Mouse (Mus musculus): Measurements from ENCODE around the gene Frmd8. TPM values are rescaled to one million over a fixed set of nuclear protein-coding genes. Genes with fewer than 3 reads are reported as not detected.
A peak's percentile ranks its signal among the peaks of the same experiment; 100 is the strongest.
"Not testable (repeated sequence)": the region's sequence is repeated elsewhere in the genome, so short reads cannot be mapped to it uniquely, and the experiment has no call there.

Gene Frmd8
- total RNA-seq, 2 experiments from 2014 or later: 10.7 to 12.4 TPM

GRCm38 (mm10) chr19:5891521-5892258, 16.6 kb upstream of the Frmd8 start:
- intact Hi-C loops (cut with DNase I): loop anchor here (10.0 kb wide), 1 partner anchor 197 kb away; no protein-coding TSS in a partner anchor
- no peak for DNase-seq (ENCODE audit: extremely low spot score in 1 of 2, low spot score in 2 of 2)

DNA sequence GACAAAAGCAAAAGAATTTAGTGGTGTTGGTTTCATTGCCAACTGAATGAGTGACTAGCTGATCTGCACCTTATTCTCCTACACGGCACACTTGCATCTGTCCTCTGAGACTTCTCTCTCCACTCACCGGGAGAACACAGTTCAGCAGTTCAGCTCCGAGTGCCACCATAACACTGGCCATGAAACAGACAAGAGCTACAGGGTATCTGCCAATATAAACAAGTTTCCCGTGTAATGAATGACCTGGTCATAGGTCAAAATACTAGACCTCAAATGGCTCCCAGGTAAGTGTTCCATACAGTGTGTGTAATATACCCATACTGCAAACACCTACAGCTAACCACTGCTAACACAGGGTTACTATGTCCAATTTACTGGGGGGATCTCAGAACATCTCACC, 14.1 kb upstream of the Frmd8 start:
- intact Hi-C loops (cut with DNase I): no loop called here
- DNase-seq (ENCODE audit: extremely low spot score in 1 of 2, low spot score in 2 of 2): no peak

DNA sequence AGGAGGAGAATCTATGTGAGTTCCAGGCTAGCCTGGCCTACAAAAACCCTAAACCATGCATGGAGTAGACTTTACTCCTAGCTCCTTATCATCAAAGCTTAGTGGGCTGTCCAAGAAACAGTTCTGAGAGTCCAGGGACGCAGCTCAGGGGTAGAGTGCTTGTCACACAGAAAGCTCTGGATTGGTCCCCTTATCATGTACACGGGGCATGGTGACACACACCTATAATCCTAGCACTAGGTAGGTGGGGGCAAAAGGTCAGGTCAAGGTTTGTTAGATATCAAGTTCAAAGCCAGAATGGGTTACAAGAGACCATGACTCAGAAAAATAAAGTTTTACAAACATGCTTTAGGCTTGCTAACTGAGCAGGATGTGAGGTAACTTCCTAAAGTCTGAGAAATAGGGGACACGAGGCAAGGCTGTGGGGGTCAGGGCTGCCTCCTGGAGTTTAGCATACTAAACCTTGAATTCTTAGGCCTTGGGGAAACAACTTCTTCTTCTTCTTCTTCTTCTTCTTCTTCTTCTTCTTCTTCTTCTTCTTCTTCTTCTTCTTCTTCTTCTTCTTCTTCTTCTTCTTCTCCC, 12.3 kb upstream of the Frmd8 start:
- intact Hi-C loops (cut with DNase I): no loop called here
- no peak for DNase-seq (ENCODE audit: extremely low spot score in 1 of 2, low spot score in 2 of 2)

GRCm38 (mm10) chr19:5885838-5886237, 10.8 kb upstream of the Frmd8 start:
- intact Hi-C loops (cut with DNase I): no loop called here
- no peak for DNase-seq (ENCODE audit: extremely low spot score in 1 of 2, low spot score in 2 of 2)

GRCm38 (mm10) chr19:5883935-5884334, 8.9 kb upstream of the Frmd8 start:
- intact Hi-C loops (cut with DNase I): no loop called here
- no peak for DNase-seq (ENCODE audit: extremely low spot score in 1 of 2, low spot score in 2 of 2)

DNA sequence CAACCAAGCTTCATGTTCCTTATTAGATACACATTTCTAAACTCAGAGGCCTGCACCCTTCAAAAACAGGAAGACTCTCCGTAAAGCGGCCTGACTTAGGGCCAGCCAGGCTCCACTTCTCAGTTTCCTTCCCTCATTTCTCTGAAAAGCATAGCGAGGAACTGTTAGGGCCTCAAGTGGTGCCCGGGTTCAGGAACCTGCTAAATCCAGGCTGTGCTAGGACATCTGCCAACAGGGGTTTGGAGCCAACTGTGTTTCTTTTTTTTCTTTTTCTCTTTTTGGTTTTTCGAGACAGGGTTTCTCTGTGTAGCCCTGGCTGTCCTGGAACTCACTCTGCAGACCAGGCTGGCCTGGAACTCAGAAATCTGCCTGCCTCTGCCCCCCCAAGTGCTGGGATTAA, 7.0 kb upstream of the Frmd8 start:
- DNase-seq (ENCODE audit: extremely low spot score in 1 of 2, low spot score in 2 of 2); intact Hi-C loops (cut with DNase I): not testable (repeated sequence)

DNA sequence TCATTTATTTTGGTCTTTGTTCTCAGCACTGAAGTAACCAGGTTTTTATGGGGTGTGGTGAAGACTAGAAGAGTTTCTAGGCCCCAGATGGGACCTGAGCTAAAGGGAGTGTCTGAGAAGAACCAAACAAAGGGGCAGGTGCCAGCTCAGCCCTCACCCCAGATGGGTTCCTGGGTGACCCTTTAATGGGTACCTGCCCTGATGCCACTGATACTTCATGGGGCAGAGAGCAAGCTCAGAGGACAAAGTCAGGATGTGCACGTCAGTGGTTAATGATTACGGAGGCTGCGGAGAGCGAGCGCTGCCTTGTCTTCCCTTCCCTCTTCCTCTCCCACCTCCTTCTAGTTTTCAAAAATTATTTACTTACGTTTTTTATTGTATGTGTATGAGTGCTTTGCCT, 6.1 kb upstream of the Frmd8 start:
- intact Hi-C loops (cut with DNase I): no loop called here
- DNase-seq (ENCODE audit: extremely low spot score in 1 of 2, low spot score in 2 of 2): no peak

DNA sequence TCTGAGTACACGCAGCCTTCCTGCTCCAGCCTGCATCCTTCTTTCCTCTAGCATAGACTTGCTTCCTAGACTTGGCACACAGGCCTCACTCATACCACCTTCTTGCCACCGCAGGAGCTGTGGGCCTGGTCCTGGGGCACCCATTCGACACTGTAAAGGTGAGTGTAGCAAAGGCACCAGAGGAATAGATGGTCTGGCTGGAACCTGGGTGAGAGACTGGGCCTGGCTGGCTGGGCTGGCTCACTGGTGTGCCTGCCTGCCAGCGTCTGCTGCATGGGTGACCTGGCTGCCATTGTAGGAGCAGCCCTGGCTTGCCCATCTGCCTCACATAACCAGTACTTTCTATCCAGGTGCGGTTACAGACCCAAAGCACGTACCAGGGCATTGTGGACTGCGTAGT, 4.7 kb upstream of the Frmd8 start:
- no peak for DNase-seq (ENCODE audit: extremely low spot score in 1 of 2, low spot score in 2 of 2)
- intact Hi-C loops (cut with DNase I): loop anchor here (2.0 kb wide), 1 partner anchor 93 kb away; no protein-coding TSS in a partner anchor

GRCm38 (mm10) chr19:5878916-5879315, 3.8 kb upstream of the Frmd8 start:
- DNase-seq (ENCODE audit: extremely low spot score in 1 of 2, low spot score in 2 of 2): no peak
- intact Hi-C loops (cut with DNase I): loop anchor here (2.0 kb wide), 1 partner anchor 92 kb away; no protein-coding TSS in a partner anchor

DNA sequence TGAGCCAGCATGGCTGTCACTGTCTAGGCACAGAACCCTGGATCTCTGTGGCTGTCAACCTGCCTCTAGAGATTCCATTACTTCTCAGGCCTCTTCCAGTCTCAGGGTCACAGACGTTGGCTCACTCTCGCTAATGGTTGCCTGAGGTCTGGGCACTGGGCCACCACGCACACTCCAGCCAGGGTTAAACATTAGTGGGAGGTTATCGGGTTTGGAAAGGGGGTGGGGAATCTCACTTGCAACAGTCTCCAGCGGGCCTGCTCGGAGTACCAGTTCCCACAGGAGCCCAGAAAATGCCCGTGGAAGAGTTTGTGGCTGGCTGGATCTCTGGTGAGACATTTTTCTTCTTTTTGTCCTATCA, 3.3 kb upstream of the Frmd8 start:
- intact Hi-C loops (cut with DNase I): loop anchor here (2.0 kb wide), 1 partner anchor 92 kb away; no protein-coding TSS in a partner anchor
- DNase-seq (ENCODE audit: extremely low spot score in 1 of 2, low spot score in 2 of 2): no peak

DNA sequence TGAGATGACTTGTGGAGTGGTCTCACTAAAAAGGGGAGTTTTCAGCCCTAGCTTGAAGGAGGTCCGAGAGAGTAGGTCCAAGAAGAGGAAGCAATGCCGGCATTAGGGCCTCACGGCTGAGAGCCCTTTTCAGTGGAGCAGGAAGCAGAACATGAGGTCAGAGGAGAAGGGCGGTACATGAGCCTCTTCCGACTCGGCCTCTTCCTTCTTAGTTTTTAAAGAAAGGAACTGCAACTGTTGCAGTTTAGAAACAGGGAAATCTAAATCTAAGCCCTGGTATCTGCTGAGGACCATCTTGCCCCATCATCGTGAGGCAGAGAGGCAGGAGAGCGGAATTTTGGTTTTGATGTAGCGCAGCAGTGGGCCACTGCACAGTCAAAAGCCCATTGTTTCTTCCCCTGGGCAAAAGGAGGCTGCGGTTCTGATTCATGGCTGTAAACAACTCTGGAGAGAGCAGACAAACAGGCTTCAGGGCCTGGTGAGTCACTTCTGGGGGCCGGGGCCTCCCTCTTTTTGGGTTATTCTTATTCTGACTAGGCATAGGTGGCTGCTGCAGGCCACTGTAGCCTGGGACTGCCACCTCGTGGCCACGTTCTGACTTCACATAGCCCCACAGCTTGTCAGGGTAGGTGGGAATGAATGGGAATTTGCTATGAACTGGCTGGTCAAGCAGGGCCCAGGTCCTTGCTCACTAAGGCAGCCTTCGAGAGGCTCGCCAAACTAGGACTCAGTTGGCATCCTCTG, 2.7 kb upstream of the Frmd8 start, which contains the start of gene Slc25a45:
Gene Slc25a45 (plus strand): TSS at position 191 of the 744 bp plus-strand sequence.
- intact Hi-C loops (cut with DNase I): loop anchor here (2.0 kb wide), 1 partner anchor 91 kb away; no protein-coding TSS in a partner anchor
- DNase-seq (ENCODE audit: extremely low spot score in 1 of 2, low spot score in 2 of 2): peak; percentile 64 to 85

- no peak for DNase-seq (ENCODE audit: extremely low spot score in 1 of 2, low spot score in 2 of 2)
- intact Hi-C loops (cut with DNase I): no loop called here
These were observed 594 bp downstream of the Frmd8 start for GRCm38 (mm10) chr19:5874391-5874968.

DNA sequence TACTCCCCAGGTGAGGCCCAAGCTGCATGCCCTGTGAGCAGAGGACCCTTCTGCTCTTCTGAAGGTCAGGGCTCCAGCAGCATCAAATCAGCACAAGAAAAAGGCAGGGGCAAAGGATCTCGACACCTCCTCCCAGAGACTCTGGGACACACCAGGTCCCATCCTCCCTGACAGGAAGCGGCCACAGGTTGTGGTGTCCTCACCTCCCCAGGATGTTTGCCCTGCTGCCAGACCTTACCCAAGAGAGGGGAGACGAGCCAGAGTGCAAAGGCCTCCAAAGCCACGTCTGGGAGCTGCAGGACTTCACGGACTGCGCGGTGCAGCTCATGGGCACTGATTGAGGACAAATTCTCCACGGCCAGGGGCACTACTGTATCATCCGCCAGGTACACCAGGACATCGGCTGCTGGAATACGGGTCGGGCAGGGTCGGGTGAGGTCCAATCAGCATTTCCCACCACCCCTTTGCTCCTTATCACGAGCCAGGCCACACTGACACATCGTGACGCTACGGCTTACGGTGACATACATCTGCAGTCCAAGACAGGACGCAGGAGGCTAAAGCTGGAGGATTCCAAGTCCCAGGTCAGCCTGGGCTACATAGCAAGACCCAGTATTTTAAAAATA, 2.0 kb downstream of the Frmd8 start:
- intact Hi-C loops (cut with DNase I): no loop called here
- DNase-seq (ENCODE audit: extremely low spot score in 1 of 2, low spot score in 2 of 2): no peak

DNA sequence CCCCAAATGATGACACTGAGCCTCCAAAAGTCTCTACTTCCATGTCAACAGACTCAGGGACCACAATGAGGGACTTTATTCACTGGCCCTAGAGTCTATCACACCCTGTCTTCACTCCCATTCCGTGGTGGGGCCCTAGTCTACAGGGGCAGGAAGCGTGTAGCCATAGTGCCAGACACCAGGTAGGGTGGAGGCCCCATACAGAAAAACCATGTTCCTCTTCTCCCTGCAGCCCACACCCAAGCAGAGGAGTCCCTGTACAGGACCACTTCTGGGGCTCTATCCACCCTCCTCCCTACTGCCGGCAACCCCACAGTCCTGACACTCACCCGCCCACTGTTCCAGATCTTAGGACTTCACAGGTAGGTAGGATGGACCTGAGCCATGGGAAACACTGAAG, 2.5 kb downstream of the Frmd8 start:
- DNase-seq (ENCODE audit: extremely low spot score in 1 of 2, low spot score in 2 of 2): no peak
- intact Hi-C loops (cut with DNase I): no loop called here

DNA sequence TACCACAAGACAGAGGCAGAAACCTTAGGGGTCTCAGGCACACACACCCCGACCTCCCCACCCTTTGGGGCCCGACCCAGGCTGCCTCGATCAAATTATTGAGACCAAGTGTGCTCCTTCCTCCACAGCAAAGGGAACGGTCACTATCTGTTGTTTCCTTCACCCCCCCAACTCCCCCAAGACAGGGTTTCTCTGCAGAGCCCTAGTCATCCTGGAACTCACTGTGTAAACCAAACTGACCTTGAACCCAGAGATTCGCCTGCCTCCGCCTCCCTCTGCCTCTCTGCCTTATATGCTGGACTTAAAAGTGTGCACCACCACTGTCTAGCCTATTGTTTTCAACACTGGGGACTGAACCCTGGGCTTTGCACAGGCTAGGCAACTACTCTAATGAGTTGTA, 3.4 kb downstream of the Frmd8 start:
- intact Hi-C loops (cut with DNase I): no loop called here
- no peak for DNase-seq (ENCODE audit: extremely low spot score in 1 of 2, low spot score in 2 of 2)

- peak in 1 of 2 experiments; percentile 68 for DNase-seq (ENCODE audit: extremely low spot score in 1 of 2, low spot score in 2 of 2)
These were observed 3.8 kb downstream of the Frmd8 start for GRCm38 (mm10) chr19:5871273-5871672.

GRCm38 (mm10) chr19:5868096-5868495, 7.0 kb downstream of the Frmd8 start:
- intact Hi-C loops (cut with DNase I): no loop called here

More at GRCm38 (mm10) chr19:5871273-5871672, 3.8 kb downstream of the Frmd8 start:
- intact Hi-C loops (cut with DNase I): no loop called here

GRCm38 (mm10) chr19:5864710-5865398, 10.2 kb downstream of the Frmd8 start:
- intact Hi-C loops (cut with DNase I): no loop called here
- no peak for DNase-seq (ENCODE audit: extremely low spot score in 1 of 2, low spot score in 2 of 2)

More at GRCm38 (mm10) chr19:5868096-5868495, 7.0 kb downstream of the Frmd8 start:
- no peak for DNase-seq (ENCODE audit: extremely low spot score in 1 of 2, low spot score in 2 of 2)

Data from left cerebral cortex, postnatal 10 days (tissue).